Mouse (Mus musculus) R1 (cell line): ENCODE measurements around the gene Ugt2b34.

Experiments used
- DNase-seq: peaks from one replicate; pipeline ENCODE4 v3.0.0-alpha.2; 2018; ENCODE audit warnings: low read depth, low spot score

The Ugt2b34 gene

GRCm38 (mm10) chr5:86906758-86907157, at the start of gene Ugt2b34:
Gene Ugt2b34 (minus strand): TSS chr5:86906937.
- no peak for DNase-seq

- no peak for DNase-seq
These were observed 35.4 kb upstream of the Ugt2b34 start for GRCm38 (mm10) chr5:86942111-86942510.

- no peak for DNase-seq
These were observed 19.7 kb upstream of the Ugt2b34 start, which contains the start of gene Ugt2b1 for GRCm38 (mm10) chr5:86926426-86926825. Gene Ugt2b1 (minus strand): TSS chr5:86926530.

GRCm38 (mm10) chr5:86920661-86921233, 14.0 kb upstream of the Ugt2b34 start:
- DNase-seq = no peak

GRCm38 (mm10) chr5:86911357-86912099, 4.8 kb upstream of the Ugt2b34 start:
- DNase-seq = no peak

GRCm38 (mm10) chr5:86910770-86911169, 4.0 kb upstream of the Ugt2b34 start:
- no peak for DNase-seq

- DNase-seq = no peak
These were observed 16.8 kb downstream of the Ugt2b34 start for GRCm38 (mm10) chr5:86889933-86890332.

- DNase-seq = no peak
These were observed 18.3 kb downstream of the Ugt2b34 start for GRCm38 (mm10) chr5:86888420-86888819.

GRCm38 (mm10) chr5:86887081-86887480, 19.7 kb downstream of the Ugt2b34 start:
- DNase-seq = no peak

GRCm38 (mm10) chr5:86886620-86887019, 20.1 kb downstream of the Ugt2b34 start:
- no peak for DNase-seq

- DNase-seq = no peak
These were observed 34.9 kb downstream of the Ugt2b34 start for GRCm38 (mm10) chr5:86871877-86872276.

- peak; percentile 91 for DNase-seq
These were observed 48.4 kb downstream of the Ugt2b34 start for GRCm38 (mm10) chr5:86858336-86858735.

- DNase-seq = peak; percentile 90
These were observed 49.1 kb downstream of the Ugt2b34 start for GRCm38 (mm10) chr5:86857682-86858081.

- peak; percentile 23 for DNase-seq
These were observed 50.2 kb downstream of the Ugt2b34 start for GRCm38 (mm10) chr5:86856505-86856904.

GRCm38 (mm10) chr5:86851658-86852057, 55.1 kb downstream of the Ugt2b34 start:
- peak; percentile 95 for DNase-seq

GRCm38 (mm10) chr5:86850104-86850503, 56.6 kb downstream of the Ugt2b34 start:
- DNase-seq = peak; percentile 44

- peak; percentile 32 for DNase-seq
These were observed 65.5 kb downstream of the Ugt2b34 start for GRCm38 (mm10) chr5:86841261-86841660.

- no peak for DNase-seq
These were observed 66.5 kb downstream of the Ugt2b34 start for GRCm38 (mm10) chr5:86840207-86840606.
